Mouse (Mus musculus) bone marrow macrophage, adult 2 months (primary cell): ENCODE data around the gene Tm6sf1. TPM values are rescaled to one million over a fixed set of nuclear protein-coding genes. Genes with fewer than 3 reads are reported as not detected.
"Not testable (repeated sequence)": the region's sequence is repeated elsewhere in the genome, so short reads cannot be mapped to it uniquely, and the experiment has no call there.

ENCODE experiments used
- H3K27ac ChIP-seq: 2 replicates; pipeline ENCODE4 v1.5.1; 2012; ENCODE audit warnings: low read depth, low read length; ENCODE audit not compliant: insufficient read depth
- H3K4me1 ChIP-seq: 2 replicates; pipeline ENCODE4 v1.6.1; 2012; ENCODE audit warnings: low read length; ENCODE audit not compliant: control insufficient read depth, insufficient read depth
- H3K4me3 ChIP-seq: 2 replicates; pipeline ENCODE4 v1.5.1; 2012; ENCODE audit warnings: mild to moderate bottlenecking, low read length, moderate library complexity; ENCODE audit not compliant: insufficient read depth
- CTCF ChIP-seq: IDR thresholded peaks from 2 replicates; pipeline ENCODE4 v1.5.1; 2012; ENCODE audit warnings: low read depth, mild to moderate bottlenecking, low read length, moderate library complexity
- POLR2A ChIP-seq: IDR thresholded peaks from 2 replicates; pipeline ENCODE4 v1.6.1; 2012; ENCODE audit warnings: mild to moderate bottlenecking, low read depth, low read length, borderline replicate concordance
- polyA plus RNA-seq: library from polyadenylated mRNA; stranded (reverse); fragments of >200 nt; gene quantifications from 2 replicates; pipeline ENCODE4 v1.2.4, GENCODE M21; 2012; ENCODE audit not compliant: missing spikeins, insufficient read depth, insufficient read length

The Tm6sf1 gene
- polyA plus RNA-seq = 241 and 248 TPM in 2 replicates

- peak within 1 kb of the TSS; percentile 91 for H3K27ac ChIP-seq
These were observed at the start of gene Tm6sf1 for GRCm38 (mm10) chr7:81858968-81859721. Tm6sf1 (plus strand) TSS chr7:81859001.

GRCm38 (mm10) chr7:81824906-81825305 lies 33.9 kb upstream of the Tm6sf1 start:
- TF ChIP-seq CTCF (no peak), POLR2A (no peak)
- H3K4me3 ChIP-seq = no peak overlapping the region

More at GRCm38 (mm10) chr7:81858968-81859721, at the start of gene Tm6sf1:
- Histone ChIP-seq H3K4me3 (peak within 1 kb of the TSS; percentile 81), H3K4me1 (peaks cover 47% of the 10 kb centered on the region)
- TF ChIP-seq POLR2A = no peak
- no peak for TF ChIP-seq CTCF

DNA sequence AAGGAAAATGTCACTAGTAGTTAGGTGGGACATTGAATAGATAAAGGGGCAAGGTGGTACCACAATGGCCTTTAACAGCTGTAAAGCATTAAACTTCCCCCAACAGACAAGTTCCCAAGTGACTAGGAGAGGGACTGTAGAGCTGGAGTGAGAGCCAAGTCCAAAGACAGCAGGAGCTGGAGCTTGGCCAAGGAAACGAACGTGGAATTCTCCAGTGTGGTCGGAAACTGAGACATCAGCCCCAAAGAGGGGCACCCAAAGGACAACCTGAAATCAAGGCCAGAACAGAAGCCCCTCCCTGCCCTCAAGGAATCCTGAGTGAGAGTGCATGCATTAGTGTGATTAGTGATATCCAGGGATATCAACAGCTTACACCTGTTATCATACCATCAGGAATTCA lies 33.4 kb upstream of the Tm6sf1 start:
- TF ChIP-seq CTCF = no peak
- no peak for TF ChIP-seq POLR2A
- Histone ChIP-seq H3K27ac (no peak overlapping the region), H3K4me3 (no peak overlapping the region), H3K4me1 (peaks cover 15% of the 10 kb centered on the region)

More at GRCm38 (mm10) chr7:81824906-81825305, 33.9 kb upstream of the Tm6sf1 start:
- no peak overlapping the region for H3K27ac ChIP-seq
- H3K4me1 ChIP-seq = peaks cover 15% of the 10 kb centered on the region

DNA sequence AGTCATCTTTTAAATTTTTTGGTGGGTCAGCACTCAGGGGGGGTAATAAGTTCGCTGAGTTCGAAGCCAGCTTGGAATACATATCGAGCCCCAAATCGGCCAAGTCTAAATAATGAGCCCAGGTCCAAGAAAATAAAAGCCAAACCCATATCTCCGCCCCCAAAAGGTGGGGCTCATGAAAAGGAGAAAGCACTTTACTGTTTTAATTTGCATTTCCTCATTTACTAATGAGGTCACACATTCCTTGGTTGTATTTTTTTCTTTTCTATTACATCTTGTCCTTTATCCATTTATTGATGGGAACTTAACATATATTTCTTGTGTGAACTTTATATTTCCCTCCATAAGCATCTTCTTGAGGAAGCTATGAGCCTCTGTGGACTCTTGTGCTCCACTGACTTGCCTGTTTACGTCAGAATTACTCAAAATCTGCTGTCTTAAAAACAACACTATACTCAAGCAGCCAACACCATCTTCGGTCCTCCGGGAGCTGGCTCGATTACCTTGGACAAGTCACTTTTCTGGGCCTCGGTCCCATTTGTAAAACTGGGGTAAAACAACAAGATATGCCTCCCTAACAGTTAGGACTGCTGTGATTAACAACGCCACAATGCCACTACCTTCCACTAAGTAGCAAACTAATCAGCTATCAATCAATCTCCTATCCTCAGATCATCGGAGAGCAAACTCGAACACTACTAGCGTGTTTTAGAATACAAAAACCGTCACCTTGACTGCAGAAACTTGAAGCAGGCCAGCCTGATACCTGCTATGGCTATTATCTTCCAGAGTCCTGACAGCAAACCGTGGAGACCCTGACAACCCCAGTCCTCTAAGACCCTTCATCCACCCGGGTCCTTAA lies 30.8 kb upstream of the Tm6sf1 start:
- TF ChIP-seq POLR2A = no peak
- TF ChIP-seq CTCF = no peak
- Histone ChIP-seq H3K4me3 (peak overlapping the region; percentile 91), H3K27ac (peak overlapping the region; percentile 87), H3K4me1 (peaks cover 15% of the 10 kb centered on the region)

- peak overlapping the region; percentile 87 for H3K27ac ChIP-seq
- peak overlapping the region; percentile 91 for H3K4me3 ChIP-seq
- TF ChIP-seq CTCF = no peak
- TF ChIP-seq POLR2A = no peak
- H3K4me1 ChIP-seq = peaks cover 15% of the 10 kb centered on the region
These were observed 30.0 kb upstream of the Tm6sf1 start for GRCm38 (mm10) chr7:81828681-81829378.

- H3K4me1 ChIP-seq = peaks cover 15% of the 10 kb centered on the region
- TF ChIP-seq CTCF (no peak), POLR2A (no peak)
- peak within 1 kb of the TSS; percentile 91 for H3K4me3 ChIP-seq
- H3K27ac ChIP-seq = peak within 1 kb of the TSS; percentile 87
These were observed 29.4 kb upstream of the Tm6sf1 start, which contains the start of gene Btbd1 for GRCm38 (mm10) chr7:81829379-81829894. Btbd1 (minus strand) TSS chr7:81829431.

DNA sequence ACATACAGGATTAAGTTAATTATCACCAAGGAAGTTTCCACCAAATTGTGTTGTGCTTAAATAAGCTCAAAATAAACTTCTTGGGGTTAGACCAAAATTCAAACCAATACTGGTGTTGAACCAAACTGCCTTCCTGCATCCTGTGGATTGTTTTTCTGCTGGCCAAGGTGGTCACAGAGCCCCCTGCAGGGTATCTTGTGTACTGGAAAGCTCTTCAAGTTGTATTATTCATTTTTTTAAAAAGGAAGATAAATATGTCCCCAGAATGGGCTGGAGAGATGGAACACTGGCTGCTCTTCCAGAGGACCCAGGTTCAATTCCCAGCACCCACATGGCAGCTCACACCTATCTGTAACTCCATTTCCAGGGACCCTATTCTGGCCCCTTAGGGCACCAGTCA lies 24.0 kb upstream of the Tm6sf1 start:
- Histone ChIP-seq H3K4me1 (peaks cover 11% of the 10 kb centered on the region), H3K27ac (peak overlapping the region; percentile 38), H3K4me3 (no peak overlapping the region)
- TF ChIP-seq POLR2A (no peak), CTCF (no peak)

- no peak for TF ChIP-seq POLR2A
- TF ChIP-seq CTCF = no peak
- Histone ChIP-seq H3K27ac (peak overlapping the region; percentile 73), H3K4me3 (no peak overlapping the region), H3K4me1 (peaks cover 11% of the 10 kb centered on the region)
These were observed 23.4 kb upstream of the Tm6sf1 start for GRCm38 (mm10) chr7:81835430-81835829.

DNA sequence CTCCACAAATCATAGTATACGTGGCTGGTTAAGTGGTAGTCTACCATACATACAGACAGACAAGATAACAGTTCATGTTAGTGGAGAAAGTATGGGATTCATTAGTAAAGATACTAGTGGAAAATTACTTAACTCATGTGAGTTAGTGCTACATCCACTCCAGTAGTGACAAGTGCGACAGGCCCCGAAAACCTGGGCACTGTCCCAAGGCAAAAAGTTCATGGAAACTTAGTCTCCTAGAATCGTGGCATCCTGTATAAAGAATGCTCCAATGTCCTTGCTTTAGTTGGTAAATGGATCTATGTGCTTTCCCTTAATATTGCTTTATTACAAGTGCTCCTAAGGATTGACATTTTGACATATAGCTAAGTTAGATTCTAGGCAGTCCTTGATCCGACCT lies 21.0 kb upstream of the Tm6sf1 start:
- peaks cover 16% of the 10 kb centered on the region for H3K4me1 ChIP-seq
- not testable (repeated sequence) for H3K27ac ChIP-seq, H3K4me3 ChIP-seq
